Mouse (Mus musculus) megakaryocyte, embryonic 14.5 days (primary cell): ENCODE results near the gene Mei1. TPM values are rescaled to one million over a fixed set of nuclear protein-coding genes. Genes with fewer than 3 reads are reported as not detected.

Experiments used
- H3K27me3 ChIP-seq: replicated peaks from 2 replicates; pipeline ENCODE3; 2012; ENCODE audit warnings: inconsistent platforms
- H3K36me3 ChIP-seq: replicated peaks from 2 replicates; pipeline ENCODE3; 2012; ENCODE audit warnings: low read length, inconsistent platforms, mixed read lengths
- H3K4me1 ChIP-seq: 2 replicates; pipeline ENCODE4 v1.6.1; 2012; ENCODE audit warnings: inconsistent platforms
- H3K4me3 ChIP-seq: replicated peaks from 2 replicates; pipeline ENCODE3; 2012; ENCODE audit warnings: moderate library complexity, mild to moderate bottlenecking, inconsistent platforms
- H3K9me3 ChIP-seq: 2 replicates; pipeline ENCODE4 v1.6.1; 2012; ENCODE audit warnings: inconsistent platforms
- FLI1 ChIP-seq: IDR thresholded peaks from 2 replicates; pipeline ENCODE4 v1.6.1; 2012; ENCODE audit warnings: low read length, inconsistent platforms, mixed read lengths
- GATA1 ChIP-seq: IDR thresholded peaks from 3 replicates; pipeline ENCODE4 v1.6.1; 2012; ENCODE audit warnings: mixed read lengths, low read length, inconsistent platforms, borderline replicate concordance
- polyA plus RNA-seq: library from polyadenylated mRNA; stranded (reverse); fragments of >175 nt; gene quantifications from 2 replicates; pipeline ENCODE4 v1.2.3, GENCODE M21; 2012; ENCODE audit warnings: low replicate concordance; ENCODE audit not compliant: insufficient read depth

The Mei1 gene
- polyA plus RNA-seq, 1 experiment, result not detected

DNA sequence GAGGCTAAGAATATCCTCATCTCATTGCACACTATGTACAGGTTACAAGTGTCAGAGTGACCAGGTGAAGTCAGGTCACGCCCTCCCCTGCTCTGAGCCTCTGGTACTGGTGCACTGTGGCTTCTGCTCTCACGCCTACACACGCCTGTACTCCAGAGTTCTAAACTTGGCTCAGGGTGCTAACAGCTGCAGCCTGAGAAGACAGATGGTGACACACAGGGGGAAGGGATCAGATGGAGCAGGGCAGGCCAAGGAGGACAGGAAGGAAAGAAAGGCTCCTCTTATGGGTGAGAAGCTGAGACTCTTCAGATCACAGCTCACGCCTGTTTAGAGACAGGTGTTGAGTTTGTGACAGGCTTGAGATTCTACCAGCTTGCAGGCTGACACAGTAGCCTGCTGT, 65.6 kb downstream of the Mei1 start:
- H3K4me3 ChIP-seq, result no peak overlapping the region
- H3K27me3 ChIP-seq, result no peaks in the 10 kb centered on the region
- no peaks in the 10 kb centered on the region for H3K9me3 ChIP-seq
- H3K36me3 ChIP-seq, result peaks cover 85% of the 10 kb centered on the region
- no peak for TF ChIP-seq GATA1
- TF ChIP-seq FLI1, result no peak
- H3K4me1 ChIP-seq, result peaks cover 61% of the 10 kb centered on the region

DNA sequence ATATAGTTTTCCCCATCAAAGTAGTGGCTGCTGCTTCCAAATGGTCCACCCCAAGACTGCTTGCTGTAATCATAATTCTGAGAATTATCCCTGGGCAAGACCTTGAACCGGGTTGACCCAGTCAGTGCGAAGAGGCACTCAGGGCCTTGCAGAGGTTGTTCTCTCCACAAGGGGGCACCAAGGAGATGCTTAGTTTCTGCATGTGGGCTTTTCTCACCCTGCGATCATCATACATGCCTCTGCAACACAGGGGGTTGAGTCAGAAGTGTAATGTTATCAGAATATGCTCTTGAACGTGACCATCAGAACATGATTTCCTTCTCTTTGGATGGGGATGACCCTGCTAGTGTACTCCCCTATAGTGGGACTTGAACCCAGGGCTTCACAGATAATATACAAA, 68.8 kb downstream of the Mei1 start:
- H3K9me3 ChIP-seq, result no peaks in the 10 kb centered on the region
- no peak overlapping the region for H3K4me3 ChIP-seq
- peaks cover 61% of the 10 kb centered on the region for H3K4me1 ChIP-seq
- TF ChIP-seq GATA1 (no peak), FLI1 (no peak)
- peaks cover 80% of the 10 kb centered on the region for H3K36me3 ChIP-seq
- H3K27me3 ChIP-seq, result no peaks in the 10 kb centered on the region

DNA sequence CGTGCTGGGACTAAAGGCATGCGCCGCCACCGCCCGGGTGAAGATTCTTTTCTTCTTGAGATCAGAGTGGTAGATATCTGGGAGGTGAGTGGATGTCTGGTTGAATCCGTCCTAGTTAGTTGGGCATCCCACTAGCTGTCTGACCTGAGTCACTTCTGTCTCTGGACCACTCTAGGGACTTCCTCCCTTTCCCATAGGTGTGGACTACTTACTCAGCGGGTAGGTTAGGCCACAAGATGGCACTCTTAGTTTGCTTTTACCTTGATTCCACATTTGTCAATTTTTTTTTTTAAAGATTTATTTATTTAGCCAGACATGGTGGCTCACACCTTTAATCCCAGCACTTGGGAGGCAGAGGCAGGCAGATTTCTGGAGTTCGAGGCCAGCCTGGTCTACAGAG, 69.4 kb downstream of the Mei1 start:
- H3K9me3 ChIP-seq, result no peaks in the 10 kb centered on the region
- H3K4me1 ChIP-seq, result peaks cover 62% of the 10 kb centered on the region
- H3K27me3 ChIP-seq, result no peaks in the 10 kb centered on the region
- no peak overlapping the region for H3K4me3 ChIP-seq
- peaks cover 78% of the 10 kb centered on the region for H3K36me3 ChIP-seq
- TF ChIP-seq FLI1 (no peak), GATA1 (no peak)

DNA sequence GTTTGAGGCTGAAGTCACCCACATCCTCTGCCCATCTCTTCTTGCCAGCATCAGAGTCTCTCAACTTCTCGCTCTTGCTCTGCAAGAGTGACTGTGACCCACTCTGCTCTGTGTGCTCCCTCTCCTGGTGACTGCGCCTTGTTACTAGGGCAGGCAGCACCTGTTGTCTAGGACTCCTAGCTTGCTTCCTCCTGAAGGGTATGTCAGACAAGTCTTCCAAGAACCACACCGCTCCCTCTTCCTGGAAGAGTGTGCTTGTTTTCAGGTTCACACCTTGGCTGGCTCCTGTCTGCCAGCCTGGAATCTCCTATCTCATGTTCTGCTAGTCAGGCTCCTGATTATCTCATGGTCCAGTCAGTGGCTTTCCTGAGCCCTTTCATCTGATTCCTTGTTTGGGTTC, 70.6 kb downstream of the Mei1 start:
- TF ChIP-seq GATA1 (no peak), FLI1 (no peak)
- H3K4me3 ChIP-seq, result no peak overlapping the region
- peaks cover 62% of the 10 kb centered on the region for H3K4me1 ChIP-seq
- no peaks in the 10 kb centered on the region for H3K27me3 ChIP-seq
- peaks cover 68% of the 10 kb centered on the region for H3K36me3 ChIP-seq
- H3K9me3 ChIP-seq, result no peaks in the 10 kb centered on the region

DNA sequence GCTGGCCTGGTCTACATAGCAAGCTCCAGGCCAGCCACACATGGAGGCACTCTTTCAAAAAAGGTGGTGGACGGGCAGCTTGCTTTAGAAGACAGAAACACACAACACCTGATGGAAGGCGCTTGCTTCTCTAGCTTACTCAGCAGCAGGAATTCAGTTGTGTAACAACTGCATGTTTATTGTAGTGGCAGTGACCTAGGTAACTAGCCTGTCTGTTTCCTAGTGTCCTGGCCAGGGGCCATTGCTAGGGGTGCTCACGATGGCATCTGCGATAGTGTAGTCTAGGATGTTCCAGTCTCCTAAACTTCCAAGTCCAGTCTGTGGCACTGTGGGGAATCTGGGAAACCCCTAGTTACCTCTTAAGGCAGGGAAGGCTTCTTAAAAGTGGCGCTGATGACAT, 74.4 kb downstream of the Mei1 start:
- TF ChIP-seq GATA1 (no peak), FLI1 (no peak)
- no peaks in the 10 kb centered on the region for H3K9me3 ChIP-seq
- H3K36me3 ChIP-seq, result peaks cover 41% of the 10 kb centered on the region
- H3K4me3 ChIP-seq, result no peak overlapping the region
- peaks cover 66% of the 10 kb centered on the region for H3K4me1 ChIP-seq
- H3K27me3 ChIP-seq, result no peaks in the 10 kb centered on the region

DNA sequence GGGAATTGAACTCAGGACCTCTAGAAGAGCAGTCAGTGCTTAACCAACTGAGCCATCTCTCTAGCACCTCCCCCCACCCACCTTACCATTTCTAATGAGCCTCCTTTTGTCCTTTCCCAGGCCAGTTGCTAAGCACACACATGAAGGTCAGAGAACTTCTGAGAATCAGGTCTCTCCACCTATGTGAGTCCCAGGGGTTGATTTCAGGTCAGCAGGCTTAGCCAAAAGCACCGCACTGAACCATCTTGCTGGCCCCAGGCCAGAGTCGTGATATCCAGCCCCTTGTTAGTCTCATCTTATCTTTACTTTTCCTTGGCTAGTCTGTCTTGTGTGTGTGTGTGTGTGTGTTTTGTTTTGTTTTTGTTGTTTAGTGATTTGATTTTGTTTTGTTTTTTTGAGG, 75.6 kb downstream of the Mei1 start:
- no peaks in the 10 kb centered on the region for H3K9me3 ChIP-seq
- H3K36me3 ChIP-seq, result peaks cover 41% of the 10 kb centered on the region
- H3K4me1 ChIP-seq, result peaks cover 68% of the 10 kb centered on the region
- no peaks in the 10 kb centered on the region for H3K27me3 ChIP-seq
- H3K4me3 ChIP-seq, result peak overlapping the region; percentile 33
- TF ChIP-seq GATA1, result no peak

DNA sequence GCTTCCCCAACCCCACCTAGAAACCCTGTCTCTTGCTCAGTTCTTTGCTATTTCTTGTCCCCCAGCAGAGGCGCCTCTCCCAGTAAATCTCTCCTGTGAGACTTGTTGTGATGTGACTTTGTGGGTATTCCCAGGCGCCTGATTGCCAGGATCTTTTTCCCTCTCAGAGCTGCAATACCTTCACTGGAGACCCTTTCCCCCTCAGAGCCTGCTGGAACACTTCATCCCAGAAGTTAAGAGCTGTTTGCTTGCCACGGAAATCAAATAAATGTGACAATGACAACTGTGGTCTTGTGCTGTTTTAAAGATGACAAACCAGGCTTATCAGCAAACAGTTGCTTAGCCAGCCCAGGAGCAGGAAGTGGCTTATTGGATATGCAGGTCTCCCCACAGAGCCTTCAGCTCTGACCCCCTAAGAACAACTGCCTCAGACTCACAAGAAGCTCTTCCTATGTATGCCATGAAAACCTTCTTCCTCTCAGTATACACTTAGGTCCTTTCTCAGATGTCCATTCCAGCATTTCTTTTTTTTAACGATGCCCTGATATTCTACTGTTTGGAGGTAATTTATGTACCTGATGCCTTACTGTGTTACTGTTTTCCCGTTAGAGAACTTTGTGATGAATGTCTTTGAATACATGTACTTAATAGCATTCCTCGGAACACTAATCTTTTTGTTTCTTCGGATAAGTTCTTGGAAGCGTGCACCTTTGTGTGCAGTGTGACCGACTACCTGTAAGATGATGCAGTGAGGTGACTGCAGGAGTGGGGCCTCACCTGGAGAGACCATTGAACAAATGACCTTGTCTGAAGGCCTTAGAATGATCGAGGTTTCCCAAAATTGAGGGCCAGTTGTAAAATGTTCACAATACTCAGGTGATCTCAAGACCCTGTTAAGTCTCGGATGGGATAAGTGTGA, 76.3 kb downstream of the Mei1 start:
- H3K4me3 ChIP-seq, result peak overlapping the region; percentile 99
- H3K27me3 ChIP-seq, result no peaks in the 10 kb centered on the region
- H3K4me1 ChIP-seq, result peaks cover 68% of the 10 kb centered on the region
- H3K9me3 ChIP-seq, result no peaks in the 10 kb centered on the region
- TF ChIP-seq FLI1 (0 out of 2 replicates have a peak, but pooled peaks have one; percentile 16), GATA1 (peak; percentile 66; the same call in 1 of the 3 replicates)
- H3K36me3 ChIP-seq, result peaks cover 39% of the 10 kb centered on the region

DNA sequence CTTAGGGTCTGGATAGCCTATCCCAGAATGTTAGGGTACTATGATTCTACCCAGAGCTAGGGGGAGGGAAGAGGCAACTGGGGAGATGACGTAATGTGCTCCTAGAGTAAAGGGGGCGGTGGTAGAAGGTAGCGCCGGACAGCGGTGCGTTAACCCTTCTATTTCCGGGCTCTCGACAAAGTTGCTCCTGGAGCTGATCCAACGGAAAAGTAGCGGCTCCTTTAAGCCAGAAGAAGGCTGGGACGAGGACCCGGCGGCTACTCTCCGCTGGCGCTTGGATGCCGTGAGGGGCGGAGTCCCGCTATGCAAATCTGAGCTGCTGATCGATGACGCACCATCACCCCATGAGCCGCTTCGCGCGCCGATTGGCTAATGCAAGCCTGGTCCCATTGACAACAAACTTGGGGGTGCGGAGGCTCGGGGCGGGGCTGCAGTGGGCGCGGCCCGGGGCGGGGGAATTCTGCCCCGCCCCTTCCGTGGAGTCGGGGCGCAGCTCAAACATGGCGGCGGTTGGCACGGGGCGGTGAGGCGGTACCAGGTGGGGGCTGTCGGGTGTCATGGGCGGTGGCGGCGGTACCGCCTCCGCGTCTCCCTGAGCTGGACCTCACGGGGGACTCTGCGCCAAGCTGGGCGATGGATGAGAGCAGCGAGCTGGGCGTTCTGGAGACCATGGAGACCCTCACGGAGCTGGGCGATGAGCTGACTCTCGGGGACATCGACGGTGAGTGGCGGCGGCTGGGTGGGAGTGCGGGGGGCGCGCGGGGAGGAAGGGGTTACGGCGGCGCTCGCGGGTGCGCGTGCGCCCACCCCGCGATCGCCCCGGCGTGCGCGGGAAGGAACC, 77.2 kb downstream of the Mei1 start, which contains the start of gene Srebf2:
Srebf2 (plus strand) TSS at position 412 of the 841 bp plus-strand sequence.
- Histone ChIP-seq H3K36me3 (peaks cover 38% of the 10 kb centered on the region), H3K9me3 (no peaks in the 10 kb centered on the region), H3K4me3 (peak within 1 kb of the TSS; percentile 99), H3K4me1 (peaks cover 67% of the 10 kb centered on the region), H3K27me3 (no peaks in the 10 kb centered on the region)
- TF ChIP-seq FLI1 (no peak), GATA1 (no peak)

DNA sequence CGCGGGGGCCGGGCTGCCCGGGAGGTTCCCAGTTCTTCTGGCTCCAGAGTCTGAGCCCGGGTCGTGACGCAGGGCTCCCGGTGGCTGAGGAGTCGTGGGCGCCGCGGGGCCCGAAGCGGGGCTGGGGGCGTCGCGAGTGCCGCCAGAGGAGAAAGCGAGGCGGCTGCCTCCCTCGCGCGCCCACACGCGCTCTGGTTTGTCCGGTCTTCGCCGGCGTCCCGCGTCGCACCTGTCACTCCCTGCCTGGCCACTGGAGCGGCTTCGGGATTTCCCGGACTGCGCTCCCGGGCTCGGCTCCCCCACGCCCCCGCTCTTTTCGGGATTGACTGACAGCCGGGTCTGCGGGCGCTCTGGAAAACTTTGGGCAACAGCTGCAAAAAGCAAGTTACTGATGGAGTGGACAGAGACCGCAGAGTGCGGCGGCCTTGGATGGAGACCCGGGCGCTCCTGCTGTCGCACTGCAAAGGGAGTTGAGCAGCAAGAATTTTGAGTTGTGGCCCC, 77.9 kb downstream of the Mei1 start:
- H3K27me3 ChIP-seq, result no peaks in the 10 kb centered on the region
- peaks cover 38% of the 10 kb centered on the region for H3K36me3 ChIP-seq
- H3K9me3 ChIP-seq, result no peaks in the 10 kb centered on the region
- TF ChIP-seq FLI1, result no peak
- no peak for TF ChIP-seq GATA1
- peak overlapping the region; percentile 99 for H3K4me3 ChIP-seq
- peaks cover 70% of the 10 kb centered on the region for H3K4me1 ChIP-seq

DNA sequence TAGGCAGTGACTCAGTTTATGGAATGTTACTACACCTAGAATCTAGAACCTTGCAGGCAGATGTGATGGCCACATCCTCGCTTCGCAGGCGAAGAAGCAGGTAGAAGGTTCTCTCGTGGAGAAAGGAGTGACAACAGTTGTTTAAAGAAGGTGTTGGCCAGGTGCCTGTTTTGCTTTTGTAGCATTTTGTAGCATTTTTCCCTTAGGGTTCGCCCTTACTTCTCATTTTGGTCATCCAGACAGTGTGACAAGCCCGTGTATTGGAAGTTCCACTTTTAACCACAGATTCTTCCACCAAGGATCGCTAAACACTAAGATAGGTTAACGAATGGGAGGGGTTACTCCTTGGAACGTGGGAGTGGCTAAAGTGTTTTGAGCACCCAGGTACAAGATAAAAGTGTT, 78.7 kb downstream of the Mei1 start:
- peaks cover 42% of the 10 kb centered on the region for H3K36me3 ChIP-seq
- peak overlapping the region; percentile 99 for H3K4me3 ChIP-seq
- H3K9me3 ChIP-seq, result no peaks in the 10 kb centered on the region
- TF ChIP-seq FLI1 (no peak), GATA1 (no peak)
- peaks cover 79% of the 10 kb centered on the region for H3K4me1 ChIP-seq
- H3K27me3 ChIP-seq, result no peaks in the 10 kb centered on the region
